Mouse (Mus musculus) CH12.LX (cell line): ENCODE results near the gene Gm20388.

Experiments used
- CTCF ChIP-seq, 2 experiments: IDR thresholded peaks in 1 of 2; conservative IDR thresholded peaks in 1 of 2; 2 replicates each; pipeline ENCODE4 v1.5.1; 2011 to 2012; ENCODE audit warnings: low read depth in 2 of 2, low read length in 2 of 2, improper control_type of control experiment in 1 of 2, inconsistent platforms in 1 of 2, mild to moderate bottlenecking in 1 of 2, moderate library complexity in 1 of 2
- ZMIZ1 ChIP-seq: IDR thresholded peaks from 2 replicates; pipeline ENCODE4 v1.6.1; 2012; ENCODE audit warnings: low read depth, mild to moderate bottlenecking, inconsistent platforms, low read length, improper control_type of control experiment

DNA sequence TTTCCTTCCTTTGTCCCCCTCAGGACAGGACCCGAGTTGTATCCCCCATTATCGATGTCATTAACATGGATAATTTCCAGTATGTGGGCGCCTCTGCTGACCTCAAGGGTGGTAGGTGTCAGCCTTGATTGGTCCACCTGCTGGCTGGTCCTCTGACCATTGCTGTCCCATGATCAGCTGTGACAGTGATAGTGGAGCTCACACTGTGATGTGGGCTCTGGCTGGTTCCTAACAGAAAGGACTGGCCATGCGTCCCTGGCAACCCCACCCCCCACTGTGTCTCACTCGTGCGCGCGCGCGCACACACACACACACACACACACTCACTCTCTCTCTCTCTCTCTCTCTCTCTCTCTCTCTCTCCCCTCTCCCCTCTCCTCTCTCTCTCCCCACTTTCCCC is 4419.0 kb downstream of the Gm20388 start:
- no peak for TF ChIP-seq CTCF (conservative IDR thresholded peaks at IDR 0.05 in 1 of 2, IDR thresholded peaks at IDR 0.05 in 1 of 2; ENCODE audit: low read depth in 2 of 2, low read length in 2 of 2)
- no peak for TF ChIP-seq ZMIZ1
